Mouse (Mus musculus): ENCODE results near the gene Taldo1. TPM values are rescaled to one million over a fixed set of nuclear protein-coding genes. Genes with fewer than 3 reads are reported as not detected.

The Taldo1 gene
- total RNA-seq (2021), result 100 to 1,000 TPM; 137 to 155 TPM

DNA sequence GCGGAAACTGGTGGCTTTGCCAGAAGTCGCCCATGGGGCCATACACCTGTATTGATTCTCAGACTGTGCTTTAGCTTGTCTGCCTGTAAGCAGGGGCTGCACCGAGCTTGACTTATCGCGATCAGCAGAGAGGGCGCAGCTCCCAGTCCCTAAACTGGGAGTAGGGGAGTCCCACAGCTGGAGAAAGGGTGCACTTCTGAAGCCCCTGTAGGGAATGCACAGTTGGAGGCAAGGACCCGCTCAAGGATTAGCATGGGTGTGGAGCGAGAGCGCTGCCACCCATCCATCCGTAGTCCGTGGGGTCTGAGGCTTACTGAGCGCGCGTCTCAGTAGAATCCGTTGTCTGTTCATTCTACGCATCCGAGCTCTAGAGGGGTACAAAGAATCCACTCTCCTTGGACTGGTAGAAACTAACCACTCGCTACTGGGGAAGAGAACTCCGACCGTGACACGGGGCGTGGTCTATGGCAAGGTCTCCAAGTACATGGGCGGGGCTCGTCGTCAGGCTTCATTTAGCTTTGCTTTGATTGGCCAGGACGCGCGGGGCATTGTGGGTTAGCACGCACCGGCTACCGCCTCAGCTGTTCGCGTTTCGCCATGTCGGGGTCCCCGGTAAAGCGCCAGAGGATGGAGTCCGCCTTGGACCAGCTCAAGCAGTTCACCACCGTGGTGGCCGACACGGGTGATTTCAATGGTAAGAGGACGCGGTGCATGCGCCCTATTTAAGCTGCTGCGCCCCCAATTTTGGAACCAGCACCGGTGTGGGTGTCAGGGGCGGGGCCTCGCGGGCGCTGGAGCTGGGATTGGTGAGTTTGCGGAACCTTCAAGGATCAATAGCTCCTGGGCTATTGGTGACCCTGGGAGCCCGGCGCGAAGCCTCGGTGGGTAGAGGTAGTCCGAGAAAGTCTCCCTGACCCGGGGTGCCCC lies at the start of gene Taldo1:
Taldo1 (plus strand) TSS at position 575 of the 927 bp plus-strand sequence.
- peak; percentile 98 for DNase-seq
- intact Hi-C loops (cut with DNase I), result loop anchor here (5.0 kb wide), 1 partner anchor 65 kb away; the partner anchor contains the start of genes Deaf1 and Tmem80

DNA sequence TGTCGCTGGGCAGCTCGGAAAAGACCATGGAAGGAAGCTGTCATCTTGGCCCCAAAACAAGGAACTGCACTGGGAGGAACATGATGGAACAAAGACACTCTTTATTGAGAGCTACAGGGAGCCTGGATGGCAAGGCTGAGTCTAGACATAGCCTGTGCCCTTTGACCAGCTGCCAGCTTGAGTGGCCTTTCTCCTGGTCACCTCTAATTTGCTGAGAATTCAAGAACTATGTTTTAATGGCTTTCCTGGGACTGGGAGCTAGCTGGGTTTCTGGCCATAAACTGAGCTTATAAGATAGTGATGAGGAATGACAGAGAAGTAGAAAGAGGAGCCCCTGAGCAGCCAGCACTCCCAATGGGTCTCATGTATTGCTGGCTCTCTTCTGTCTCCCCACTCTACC lies 48.8 kb upstream of the Taldo1 start:
- no peak for DNase-seq
- intact Hi-C loops (cut with DNase I), result no loop called here

DNA sequence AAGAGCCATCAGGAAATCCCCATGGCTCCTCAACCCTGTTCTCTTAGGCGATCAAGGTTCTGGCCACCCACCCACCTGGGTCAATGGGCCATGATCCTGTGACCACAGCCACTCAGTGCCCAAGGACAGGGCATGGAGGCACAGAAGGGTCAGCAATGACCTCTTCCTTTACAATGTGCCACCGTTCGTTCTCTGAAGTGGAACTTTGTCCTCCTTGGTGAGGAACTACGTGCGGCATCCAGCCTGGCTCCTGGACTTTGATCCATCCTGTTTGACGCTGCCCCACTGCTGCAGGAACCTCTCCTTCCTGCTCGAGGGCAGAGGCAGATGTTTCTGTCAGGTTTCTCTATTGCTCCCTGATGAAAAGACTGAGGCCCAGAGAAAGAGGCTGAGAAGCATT lies 48.3 kb upstream of the Taldo1 start:
- intact Hi-C loops (cut with DNase I), result no loop called here

GRCm38 (mm10) chr7:141344787-141345186 lies 47.2 kb upstream of the Taldo1 start:
- intact Hi-C loops (cut with DNase I), result no loop called here
- DNase-seq, result no peak

More for the DNA sequence above, 48.3 kb upstream of the Taldo1 start:
- no peak for DNase-seq

DNA sequence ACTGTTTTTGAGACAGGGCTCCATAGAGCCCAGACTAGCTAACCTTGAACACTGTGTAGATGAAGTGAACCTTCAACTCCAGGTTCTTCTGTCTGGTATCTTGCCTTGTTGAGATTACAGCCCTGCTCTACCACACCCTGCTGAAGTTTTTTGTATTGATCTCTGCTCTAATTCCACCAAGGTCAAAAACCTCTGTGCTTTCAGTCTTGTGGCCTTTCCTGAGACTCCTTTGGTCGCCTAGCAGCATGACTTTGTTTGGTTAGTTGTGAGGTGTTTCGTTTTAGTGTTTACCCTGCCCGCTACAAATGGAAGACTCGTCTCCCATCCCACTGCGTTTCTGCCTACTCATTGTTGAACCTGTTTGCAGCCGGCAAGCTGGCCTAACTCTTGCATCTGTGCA lies 40.9 kb upstream of the Taldo1 start:
- intact Hi-C loops (cut with DNase I), result no loop called here
- DNase-seq, result no peak

DNA sequence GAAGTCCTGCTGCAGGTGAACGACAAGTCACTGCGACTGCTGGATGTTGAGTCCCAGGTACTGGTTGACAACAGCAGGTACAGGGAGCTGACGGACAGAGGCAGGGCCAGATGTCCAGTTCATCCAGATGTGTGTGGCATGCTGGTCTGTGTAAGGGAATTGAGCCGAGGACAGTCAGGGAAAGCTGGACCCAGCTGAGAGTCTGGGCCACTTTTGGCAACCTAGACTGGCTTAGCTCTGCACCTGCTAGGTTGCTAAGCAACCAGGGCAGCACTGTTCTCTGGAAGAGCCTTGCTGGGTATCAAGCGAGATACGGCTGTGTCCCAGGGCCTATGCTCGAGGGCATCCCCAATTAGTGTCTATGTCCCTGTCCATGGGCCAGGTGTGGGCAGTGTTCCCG lies 36.9 kb upstream of the Taldo1 start:
- no peak for DNase-seq
- intact Hi-C loops (cut with DNase I), result no loop called here

DNA sequence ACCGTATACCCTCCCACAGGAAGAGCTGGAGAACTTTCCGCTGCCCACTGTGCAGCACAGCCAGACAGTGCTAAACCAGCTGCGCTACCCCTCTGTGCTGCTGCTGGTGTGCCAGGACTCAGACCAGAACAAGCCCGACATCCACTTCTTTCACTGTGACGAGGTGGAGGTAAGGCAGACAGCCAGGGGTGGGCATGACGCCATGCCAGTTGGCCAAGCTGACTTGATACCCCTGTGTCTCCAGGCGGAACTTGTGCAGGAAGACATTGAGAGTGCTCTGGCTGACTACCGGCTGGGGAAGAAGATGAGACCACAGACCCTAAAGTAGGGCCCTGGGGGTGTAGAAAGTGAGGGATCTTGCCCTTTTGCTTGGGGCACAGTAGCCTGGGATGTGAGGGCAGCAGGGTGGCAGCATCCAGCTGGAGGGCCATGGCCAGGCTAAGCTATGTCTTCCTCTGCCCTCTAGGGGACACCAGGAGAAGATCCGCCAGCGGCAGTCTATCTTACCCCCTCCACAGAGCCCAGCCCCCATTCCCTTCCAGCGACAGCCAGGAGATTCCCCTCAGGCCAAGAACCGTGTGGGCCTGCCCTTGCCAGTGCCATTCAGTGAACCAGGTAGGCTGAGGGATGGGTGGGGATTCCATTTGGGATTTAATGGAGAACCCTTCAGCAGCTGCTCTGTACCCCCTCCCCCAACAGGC lies 36.2 kb upstream of the Taldo1 start:
- DNase-seq, result no peak
- intact Hi-C loops (cut with DNase I), result no loop called here

GRCm38 (mm10) chr7:141356971-141357370 lies 35.0 kb upstream of the Taldo1 start:
- DNase-seq, result no peak
- intact Hi-C loops (cut with DNase I), result no loop called here

DNA sequence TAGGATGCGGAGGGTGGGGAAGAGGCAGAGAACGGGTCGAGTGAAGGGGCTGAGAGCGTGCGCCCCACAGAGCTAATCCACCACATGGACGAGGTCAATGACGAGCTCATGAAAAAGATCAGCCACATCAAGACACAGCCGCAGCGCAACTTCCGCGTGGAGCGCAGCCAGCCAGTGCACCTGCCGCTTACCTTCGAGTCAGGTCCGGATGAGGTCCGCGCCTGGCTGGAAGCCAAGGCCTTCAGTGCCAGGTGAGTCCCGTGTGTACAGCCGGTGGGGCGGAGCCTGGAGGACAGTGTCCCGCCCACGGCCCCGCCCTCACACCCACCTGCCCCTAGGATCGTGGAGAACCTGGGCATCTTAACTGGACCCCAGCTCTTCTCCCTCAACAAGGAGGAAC lies 30.5 kb upstream of the Taldo1 start:
- DNase-seq, result no peak
- intact Hi-C loops (cut with DNase I), result no loop called here

- peak; percentile 82 to 84 for DNase-seq
- intact Hi-C loops (cut with DNase I), result loop anchor here (1.0 to 2.0 kb wide), 2 partner anchors 98 to 134 kb away; partner anchors contain the start of gene Phrf1
These were observed 28.8 kb upstream of the Taldo1 start for GRCm38 (mm10) chr7:141363106-141363751.

- intact Hi-C loops (cut with DNase I), result loop anchor here (1.0 to 2.0 kb wide), 2 partner anchors 98 to 135 kb away; partner anchors contain the start of gene Phrf1
- no peak for DNase-seq
These were observed 28.3 kb upstream of the Taldo1 start for GRCm38 (mm10) chr7:141363752-141364125.

DNA sequence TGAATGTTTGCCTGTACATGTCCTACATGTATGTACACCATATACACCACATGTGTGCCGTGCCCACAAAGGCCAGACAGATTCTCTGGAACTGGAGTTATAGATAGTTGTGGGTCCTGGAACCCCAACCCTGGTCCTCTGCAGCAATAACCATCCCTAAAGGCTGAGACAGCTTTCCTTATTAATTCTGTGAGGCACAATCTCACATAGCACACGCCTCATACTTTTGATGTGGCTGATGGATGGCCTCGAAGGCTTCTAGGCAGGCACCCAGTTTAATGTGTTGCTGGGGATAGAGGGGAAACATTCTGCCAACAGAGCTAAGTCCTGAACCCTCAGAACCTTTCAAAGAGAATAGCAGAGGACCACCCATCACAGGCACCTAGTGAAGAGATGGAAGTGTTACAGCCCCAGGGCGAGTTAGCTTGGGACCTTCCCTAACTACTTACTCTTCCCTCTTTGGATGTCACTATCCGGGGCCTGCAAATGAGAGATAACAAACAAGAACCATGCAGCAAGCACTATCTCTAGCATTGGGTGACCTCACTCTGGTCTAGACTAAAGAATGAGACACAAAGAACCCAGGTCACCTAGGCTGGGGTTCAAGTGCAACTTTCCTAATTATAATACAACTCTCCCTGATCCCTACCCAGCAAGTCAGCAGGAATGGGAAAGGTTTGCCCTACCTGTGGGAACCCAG lies 27.5 kb upstream of the Taldo1 start:
- DNase-seq, result no peak
- intact Hi-C loops (cut with DNase I), result no loop called here

- no peak for DNase-seq
- intact Hi-C loops (cut with DNase I), result no loop called here
These were observed 27.0 kb upstream of the Taldo1 start for GRCm38 (mm10) chr7:141365049-141365445.

GRCm38 (mm10) chr7:141367358-141367757 lies 24.6 kb upstream of the Taldo1 start:
- intact Hi-C loops (cut with DNase I), result no loop called here
- DNase-seq, result no peak

- no peak for DNase-seq
- intact Hi-C loops (cut with DNase I), result no loop called here
These were observed 22.1 kb upstream of the Taldo1 start for GRCm38 (mm10) chr7:141369918-141370317.

DNA sequence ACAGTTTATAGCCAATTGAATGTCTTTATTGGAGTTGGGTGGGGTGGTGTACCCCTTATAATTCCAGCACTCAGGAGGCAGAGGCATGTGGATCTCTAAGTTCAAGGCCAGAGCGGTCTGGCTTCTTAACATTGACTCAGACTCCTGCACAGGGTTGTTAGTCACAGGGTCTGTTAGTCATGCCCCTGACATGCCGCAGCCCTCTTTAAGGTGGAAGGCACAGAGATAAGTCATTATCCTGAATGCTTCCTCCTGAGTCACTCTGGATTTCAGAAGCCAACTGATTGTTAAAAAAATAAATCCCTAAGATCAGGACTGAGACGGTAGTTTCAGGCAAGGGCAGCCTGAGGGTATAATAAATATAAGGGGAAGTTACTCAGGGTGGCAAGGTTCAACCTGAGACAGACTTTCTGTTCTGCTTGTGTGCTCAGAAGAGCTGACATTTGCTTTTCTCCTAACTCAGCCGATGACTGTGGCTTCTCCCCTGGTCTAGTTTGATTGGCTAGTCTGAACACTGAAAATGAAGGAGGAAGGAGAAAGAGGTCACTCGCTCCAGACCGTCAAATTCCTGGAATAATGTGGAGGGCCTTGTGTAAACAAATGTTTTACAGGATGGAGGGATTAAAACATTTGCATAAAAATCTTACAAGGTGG lies 19.9 kb upstream of the Taldo1 start:
- intact Hi-C loops (cut with DNase I), result no loop called here
- DNase-seq, result no peak

DNA sequence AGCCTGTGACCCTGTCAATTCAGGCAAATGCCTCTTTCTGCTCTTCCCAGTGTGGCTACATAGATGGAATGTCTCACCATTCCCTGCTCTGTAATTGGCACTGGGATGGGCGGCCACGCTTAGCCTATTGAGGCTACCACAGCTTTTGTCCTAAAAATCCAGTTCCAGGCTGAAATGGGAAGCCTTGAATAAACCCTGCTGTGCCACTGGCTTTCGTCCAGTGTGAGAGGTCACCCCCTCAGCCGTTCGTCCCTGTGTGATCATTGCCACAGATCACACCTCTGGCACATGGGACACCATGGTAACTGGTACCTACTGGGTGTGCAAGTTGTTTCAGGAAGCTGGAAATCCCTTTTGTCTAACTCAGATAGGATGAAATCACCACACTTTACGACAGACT lies 18.4 kb upstream of the Taldo1 start:
- intact Hi-C loops (cut with DNase I), result no loop called here
- no peak for DNase-seq

GRCm38 (mm10) chr7:141374399-141374798 lies 17.6 kb upstream of the Taldo1 start:
- intact Hi-C loops (cut with DNase I), result no loop called here
- DNase-seq, result no peak

GRCm38 (mm10) chr7:141379584-141379983 lies 12.4 kb upstream of the Taldo1 start:
- intact Hi-C loops (cut with DNase I), result no loop called here
- no peak for DNase-seq

All from heart, postnatal 10 days (tissue).